Mouse (Mus musculus): ENCODE measurements around the gene Scaf4. TPM values are rescaled to one million over a fixed set of nuclear protein-coding genes. Genes with fewer than 3 reads are reported as not detected.
"Not testable (repeated sequence)": the region's sequence is repeated elsewhere in the genome, so short reads cannot be mapped to it uniquely, and the experiment has no call there.

Gene Scaf4
- polyA plus RNA-seq, 1 experiment from 2014 or later, result 30.5 TPM

- H3K27ac ChIP-seq (ENCODE audit: low read depth, low read length), result no peak overlapping the region
- H3K36me3 ChIP-seq (ENCODE audit: control insufficient read depth, insufficient read depth, low read length), result peaks cover 2% of the 10 kb centered on the region; the same call in 1 of the 2 replicates
- H3K27me3 ChIP-seq (ENCODE audit: control insufficient read depth, insufficient read depth, low read length), result no peaks in the 10 kb centered on the region
- DNase-seq (ENCODE audit: low spot score), result no peak
- no peak overlapping the region for H3K4me3 ChIP-seq (ENCODE audit: low read depth, low read length)
- no peak overlapping the region for H3K9ac ChIP-seq (ENCODE audit: low read length)
- no peak for ATAC-seq (ENCODE audit: insufficient read depth, low FRiP score, low TSS enrichment)
- WGBS, result 96% methylated on average over 5 of the region's 5 CpGs
- H3K4me1 ChIP-seq (ENCODE audit: control insufficient read depth, insufficient read depth, low read length), result no peaks in the 10 kb centered on the region
- H3K4me2 ChIP-seq (ENCODE audit: low read depth), result no peak overlapping the region
- H3K9me3 ChIP-seq (ENCODE audit: control insufficient read depth, low read length), result no peaks in the 10 kb centered on the region
Observed at GRCm38 (mm10) chr16:90259623-90260022, 24.7 kb downstream of the Scaf4 start.

GRCm38 (mm10) chr16:90258950-90259349 lies 25.4 kb downstream of the Scaf4 start:
- 93% methylated on average over 7 of the region's 7 CpGs for WGBS
- Histone ChIP-seq H3K27me3 (ENCODE audit: control insufficient read depth, insufficient read depth, low read length) (no peaks in the 10 kb centered on the region), H3K4me3 (ENCODE audit: low read depth, low read length) (no peak overlapping the region), H3K27ac (ENCODE audit: low read depth, low read length) (no peak overlapping the region), H3K4me1 (ENCODE audit: control insufficient read depth, insufficient read depth, low read length) (no peaks in the 10 kb centered on the region), H3K4me2 (ENCODE audit: low read depth) (no peak overlapping the region), H3K36me3 (ENCODE audit: control insufficient read depth, insufficient read depth, low read length) (peaks cover 2% of the 10 kb centered on the region; the same call in 1 of the 2 replicates), H3K9ac (ENCODE audit: low read length) (no peak overlapping the region), H3K9me3 (ENCODE audit: control insufficient read depth, low read length) (no peaks in the 10 kb centered on the region)
- DNase-seq (ENCODE audit: low spot score) (no peak), ATAC-seq (ENCODE audit: insufficient read depth, low FRiP score, low TSS enrichment) (no peak)

GRCm38 (mm10) chr16:90252521-90252920 lies 31.8 kb downstream of the Scaf4 start:
- no peak overlapping the region for H3K27ac ChIP-seq (ENCODE audit: low read depth, low read length)
- peaks cover 11% of the 10 kb centered on the region; the same call in 1 of the 2 replicates for H3K36me3 ChIP-seq (ENCODE audit: control insufficient read depth, insufficient read depth, low read length)
- no peak for ATAC-seq (ENCODE audit: insufficient read depth, low FRiP score, low TSS enrichment)
- no peaks in the 10 kb centered on the region for H3K4me1 ChIP-seq (ENCODE audit: control insufficient read depth, insufficient read depth, low read length)
- DNase-seq (ENCODE audit: low spot score), result no peak
- H3K4me2 ChIP-seq (ENCODE audit: low read depth), result no peak overlapping the region
- no peak overlapping the region for H3K4me3 ChIP-seq (ENCODE audit: low read depth, low read length)
- H3K9me3 ChIP-seq (ENCODE audit: control insufficient read depth, low read length), result no peaks in the 10 kb centered on the region
- H3K9ac ChIP-seq (ENCODE audit: low read length), result no peak overlapping the region
- H3K27me3 ChIP-seq (ENCODE audit: control insufficient read depth, insufficient read depth, low read length), result no peaks in the 10 kb centered on the region
- 87% methylated on average over 2 of the region's 2 CpGs for WGBS

GRCm38 (mm10) chr16:90251256-90251655 lies 33.0 kb downstream of the Scaf4 start:
- not testable (repeated sequence) for H3K27ac ChIP-seq (ENCODE audit: low read depth, low read length); H3K9me3 ChIP-seq (ENCODE audit: control insufficient read depth, low read length); H3K36me3 ChIP-seq (ENCODE audit: control insufficient read depth, insufficient read depth, low read length); H3K4me3 ChIP-seq (ENCODE audit: low read depth, low read length); DNase-seq (ENCODE audit: low spot score); H3K4me1 ChIP-seq (ENCODE audit: control insufficient read depth, insufficient read depth, low read length); H3K27me3 ChIP-seq (ENCODE audit: control insufficient read depth, insufficient read depth, low read length); ATAC-seq (ENCODE audit: insufficient read depth, low FRiP score, low TSS enrichment); H3K9ac ChIP-seq (ENCODE audit: low read length); H3K4me2 ChIP-seq (ENCODE audit: low read depth)
- 88% methylated on average over 3 of the region's 3 CpGs for WGBS

GRCm38 (mm10) chr16:90250099-90250498 lies 34.2 kb downstream of the Scaf4 start:
- Histone ChIP-seq H3K27me3 (ENCODE audit: control insufficient read depth, insufficient read depth, low read length) (no peaks in the 10 kb centered on the region), H3K27ac (ENCODE audit: low read depth, low read length) (no peak overlapping the region), H3K9me3 (ENCODE audit: control insufficient read depth, low read length) (no peaks in the 10 kb centered on the region), H3K4me2 (ENCODE audit: low read depth) (no peak overlapping the region), H3K4me1 (ENCODE audit: control insufficient read depth, insufficient read depth, low read length) (no peaks in the 10 kb centered on the region), H3K36me3 (ENCODE audit: control insufficient read depth, insufficient read depth, low read length) (peaks cover 13% of the 10 kb centered on the region; the same call in 1 of the 2 replicates), H3K9ac (ENCODE audit: low read length) (no peak overlapping the region), H3K4me3 (ENCODE audit: low read depth, low read length) (no peak overlapping the region)
- DNase-seq (ENCODE audit: low spot score), result no peak
- WGBS, result 89% methylated on average over 7 of the region's 7 CpGs
- no peak for ATAC-seq (ENCODE audit: insufficient read depth, low FRiP score, low TSS enrichment)

- no peak for DNase-seq (ENCODE audit: low spot score)
Observed at GRCm38 (mm10) chr16:90242426-90243304, 41.6 kb downstream of the Scaf4 start.

GRCm38 (mm10) chr16:90241875-90242274 lies 42.4 kb downstream of the Scaf4 start:
- Histone ChIP-seq H3K27ac (ENCODE audit: low read depth, low read length) (no peak overlapping the region), H3K9me3 (ENCODE audit: control insufficient read depth, low read length) (no peaks in the 10 kb centered on the region), H3K4me1 (ENCODE audit: control insufficient read depth, insufficient read depth, low read length) (no peaks in the 10 kb centered on the region), H3K4me2 (ENCODE audit: low read depth) (no peak overlapping the region), H3K4me3 (ENCODE audit: low read depth, low read length) (no peak overlapping the region), H3K27me3 (ENCODE audit: control insufficient read depth, insufficient read depth, low read length) (no peaks in the 10 kb centered on the region), H3K36me3 (ENCODE audit: control insufficient read depth, insufficient read depth, low read length) (peaks cover 10% of the 10 kb centered on the region; the same call in 1 of the 2 replicates), H3K9ac (ENCODE audit: low read length) (no peak overlapping the region)
- DNase-seq (ENCODE audit: low spot score), result no peak
- ATAC-seq (ENCODE audit: insufficient read depth, low FRiP score, low TSS enrichment), result no peak
- WGBS, result 91% methylated on average over 4 of the region's 4 CpGs

More at GRCm38 (mm10) chr16:90242426-90243304, 41.6 kb downstream of the Scaf4 start:
- Histone ChIP-seq H3K27ac (ENCODE audit: low read depth, low read length) (no peak overlapping the region), H3K27me3 (ENCODE audit: control insufficient read depth, insufficient read depth, low read length) (no peaks in the 10 kb centered on the region), H3K9me3 (ENCODE audit: control insufficient read depth, low read length) (no peaks in the 10 kb centered on the region), H3K36me3 (ENCODE audit: control insufficient read depth, insufficient read depth, low read length) (peaks cover 10% of the 10 kb centered on the region; the same call in 1 of the 2 replicates), H3K4me3 (ENCODE audit: low read depth, low read length) (no peak overlapping the region), H3K4me2 (ENCODE audit: low read depth) (no peak overlapping the region), H3K4me1 (ENCODE audit: control insufficient read depth, insufficient read depth, low read length) (no peaks in the 10 kb centered on the region), H3K9ac (ENCODE audit: low read length) (no peak overlapping the region)
- ATAC-seq (ENCODE audit: insufficient read depth, low FRiP score, low TSS enrichment), result peak; percentile 35; the same call in 1 of the 2 replicates
- 76% methylated on average over 17 of the region's 17 CpGs for WGBS

GRCm38 (mm10) chr16:90239128-90239746 lies 45.1 kb downstream of the Scaf4 start:
- H3K36me3 ChIP-seq (ENCODE audit: control insufficient read depth, insufficient read depth, low read length), result peaks cover 5% of the 10 kb centered on the region
- WGBS, result 89% methylated on average over 6 of the region's 6 CpGs
- ATAC-seq (ENCODE audit: insufficient read depth, low FRiP score, low TSS enrichment) (no peak), DNase-seq (ENCODE audit: low spot score) (no peak)
- H3K4me2 ChIP-seq (ENCODE audit: low read depth), result no peak overlapping the region
- H3K9ac ChIP-seq (ENCODE audit: low read length), result no peak overlapping the region
- no peaks in the 10 kb centered on the region for H3K4me1 ChIP-seq (ENCODE audit: control insufficient read depth, insufficient read depth, low read length)
- H3K9me3 ChIP-seq (ENCODE audit: control insufficient read depth, low read length), result no peaks in the 10 kb centered on the region
- no peaks in the 10 kb centered on the region for H3K27me3 ChIP-seq (ENCODE audit: control insufficient read depth, insufficient read depth, low read length)
- H3K27ac ChIP-seq (ENCODE audit: low read depth, low read length), result no peak overlapping the region
- H3K4me3 ChIP-seq (ENCODE audit: low read depth, low read length), result no peak overlapping the region

Data from neural tube, embryonic 11.5 days (tissue).